Mouse (Mus musculus) naive thymus-derived CD4-positive, alpha-beta T cell, adult 2 months (primary cell): ENCODE measurements around the gene Sdcbp2.
"Not testable (repeated sequence)": the region's sequence is repeated elsewhere in the genome, so short reads cannot be mapped to it uniquely, and the experiment has no call there.

Source experiments
- DNase-seq: peaks from one replicate; pipeline ENCODE4 v3.0.0-alpha.2; 2011; ENCODE audit warnings: low read depth

The Sdcbp2 gene

DNA sequence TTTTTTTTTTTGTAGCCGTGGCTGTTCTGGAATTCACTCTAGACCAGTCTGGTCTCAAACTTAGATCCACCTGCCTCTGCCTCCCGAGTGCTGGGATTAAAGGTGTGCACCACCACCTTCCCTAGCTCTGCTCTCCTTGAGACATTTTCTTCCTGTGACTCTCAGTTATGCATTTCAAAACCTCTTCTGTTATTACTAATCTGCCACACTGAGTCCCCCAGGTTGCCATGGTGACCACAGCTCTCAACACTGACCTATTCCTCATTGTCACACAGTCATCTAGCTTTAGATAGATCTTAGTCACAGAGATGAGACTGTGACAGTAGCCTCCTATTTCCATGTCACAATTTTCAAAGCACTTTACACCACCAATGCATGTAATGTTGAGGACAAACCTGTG is 3.0 kb upstream of the Sdcbp2 start:
- peak; percentile 32 for DNase-seq

DNA sequence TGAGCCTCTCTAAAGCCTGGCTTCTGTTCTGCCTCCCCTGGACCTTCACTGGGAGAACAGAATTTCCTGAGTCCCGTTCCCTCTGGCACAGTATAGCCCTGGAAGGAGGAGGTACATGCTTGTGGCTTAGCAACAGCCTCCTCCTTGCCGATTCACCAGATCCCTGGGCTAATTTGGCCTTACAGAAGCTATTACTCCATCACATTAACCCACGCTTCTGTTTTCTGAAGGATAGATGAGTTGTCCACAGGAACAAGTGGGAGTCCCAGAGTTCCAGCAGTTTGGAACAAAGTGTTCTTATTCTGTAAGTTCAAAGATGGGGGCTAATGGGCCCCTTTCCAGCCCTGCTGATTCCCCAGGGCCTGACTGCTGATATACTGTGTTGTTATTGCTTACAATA is 1.2 kb downstream of the Sdcbp2 start:
- no peak for DNase-seq

DNA sequence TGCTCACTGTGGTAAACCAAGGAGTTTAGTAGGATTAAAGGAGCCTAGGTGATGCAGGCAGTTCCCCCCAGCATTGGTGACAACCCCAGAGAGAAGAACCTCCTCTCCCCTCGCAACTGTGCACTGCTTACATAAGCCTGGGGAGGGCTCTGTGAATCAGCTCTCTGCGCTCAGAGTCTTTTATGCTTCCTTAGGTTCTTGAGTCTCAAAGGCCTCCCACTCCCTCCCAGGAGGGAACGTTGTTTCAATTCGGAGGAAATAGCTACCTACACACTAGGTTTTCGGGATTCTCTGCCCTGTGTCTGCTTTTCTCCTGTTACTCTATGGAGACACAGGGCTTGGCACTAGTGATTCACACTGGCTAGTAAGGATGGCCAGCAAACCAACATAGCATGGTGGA is 2.2 kb downstream of the Sdcbp2 start:
- DNase-seq = no peak

DNA sequence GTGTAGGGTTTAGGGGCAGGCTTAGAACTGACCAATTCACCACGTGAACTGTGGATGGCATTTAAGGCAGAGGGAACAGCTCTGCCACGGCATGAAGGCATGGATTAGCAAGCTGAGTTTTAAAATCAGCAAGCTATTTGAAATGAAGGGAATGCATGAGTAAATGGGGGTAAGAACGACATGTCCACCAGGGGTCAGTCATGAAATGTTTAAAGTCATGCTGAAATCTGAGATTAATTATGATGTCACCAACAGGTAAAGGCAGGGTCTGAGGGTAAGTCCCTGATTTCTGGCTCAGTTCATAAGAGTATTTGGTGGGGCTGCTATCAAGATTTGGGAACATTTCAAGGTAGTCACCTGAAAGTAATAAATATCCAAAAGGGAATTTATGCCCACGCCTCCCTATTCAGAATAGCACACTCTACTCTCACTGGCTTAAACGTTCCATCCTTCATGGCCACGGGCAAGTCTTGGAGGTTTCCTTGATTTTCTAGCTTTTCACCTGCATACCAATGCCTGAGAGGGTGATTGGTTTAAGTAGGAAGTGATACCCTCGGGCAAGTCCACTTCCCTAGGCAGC is 2.8 kb downstream of the Sdcbp2 start:
- DNase-seq = peak; percentile 56

DNA sequence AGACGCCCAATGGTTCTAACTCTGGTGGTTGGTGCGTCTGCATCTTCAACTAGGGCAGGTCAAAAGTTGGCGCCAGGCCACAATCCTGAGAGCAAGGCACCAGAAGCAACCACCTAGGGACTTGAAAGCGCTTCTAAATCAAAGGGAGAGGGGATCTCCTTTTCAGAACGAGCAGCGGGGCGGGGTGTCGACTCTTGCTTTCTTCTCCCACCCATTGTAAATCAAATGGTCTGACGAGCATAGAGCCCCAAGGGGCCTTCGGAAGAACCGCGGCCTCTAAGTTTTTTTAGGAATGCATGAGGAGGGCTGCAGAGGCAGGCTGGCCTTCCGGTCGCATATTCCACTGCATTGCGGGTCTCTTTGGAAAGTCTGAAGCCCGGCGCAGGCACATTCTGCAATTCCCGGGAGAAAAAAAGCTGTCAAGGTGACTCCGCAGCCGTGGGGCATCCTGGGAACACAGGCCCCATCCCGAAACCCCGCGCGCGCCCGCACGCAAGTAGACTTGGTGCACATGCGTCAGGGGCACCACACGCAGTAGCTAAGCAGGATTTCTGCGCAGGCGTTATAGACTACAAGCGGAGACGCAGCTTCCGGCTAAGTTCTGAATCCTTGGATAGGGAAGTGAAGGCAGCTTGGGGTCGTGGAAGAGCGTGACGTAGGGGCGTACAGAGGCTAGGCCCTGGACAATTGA is 3.4 kb downstream of the Sdcbp2 start:
- DNase-seq = peak; percentile 82

DNA sequence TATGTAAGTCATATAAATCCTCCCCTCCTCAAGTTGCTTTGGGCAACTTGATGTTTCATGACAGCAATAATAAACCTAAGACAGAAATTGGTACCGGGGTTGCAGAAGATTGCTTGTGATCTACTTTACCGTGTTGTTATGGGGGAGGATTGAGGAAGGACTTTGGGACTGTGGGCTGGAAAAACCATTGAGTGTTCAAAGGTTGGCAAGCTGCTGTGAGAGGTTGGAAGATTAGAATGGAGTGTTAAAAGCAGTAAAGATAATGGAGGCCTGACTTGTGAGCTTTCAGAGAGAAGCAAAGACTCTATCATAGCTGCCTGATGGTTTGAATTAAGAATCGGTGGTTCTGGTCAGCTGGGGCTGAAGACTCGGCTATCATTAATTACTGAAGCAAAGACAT is 6.8 kb downstream of the Sdcbp2 start:
- no peak for DNase-seq

DNA sequence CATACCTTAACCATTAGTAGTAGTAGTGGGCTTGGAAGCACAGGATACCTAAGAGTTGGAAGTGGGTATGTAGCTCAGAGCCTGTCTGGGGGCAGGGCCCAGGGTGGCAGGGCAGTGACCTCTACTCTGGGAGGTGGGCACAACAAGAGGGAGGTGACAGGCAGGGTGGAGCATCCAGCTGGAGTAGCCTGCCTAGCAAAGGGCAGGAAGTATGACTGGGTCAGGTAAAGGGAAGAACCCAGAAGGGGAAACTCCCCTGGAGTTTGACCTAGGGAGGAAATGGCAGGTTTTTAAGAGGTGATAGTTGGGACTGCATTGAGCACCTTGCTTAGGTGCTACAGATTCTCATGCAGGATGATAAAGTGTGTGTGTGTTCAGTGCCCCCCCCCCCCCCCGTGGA is 8.5 kb downstream of the Sdcbp2 start:
- no peak for DNase-seq

DNA sequence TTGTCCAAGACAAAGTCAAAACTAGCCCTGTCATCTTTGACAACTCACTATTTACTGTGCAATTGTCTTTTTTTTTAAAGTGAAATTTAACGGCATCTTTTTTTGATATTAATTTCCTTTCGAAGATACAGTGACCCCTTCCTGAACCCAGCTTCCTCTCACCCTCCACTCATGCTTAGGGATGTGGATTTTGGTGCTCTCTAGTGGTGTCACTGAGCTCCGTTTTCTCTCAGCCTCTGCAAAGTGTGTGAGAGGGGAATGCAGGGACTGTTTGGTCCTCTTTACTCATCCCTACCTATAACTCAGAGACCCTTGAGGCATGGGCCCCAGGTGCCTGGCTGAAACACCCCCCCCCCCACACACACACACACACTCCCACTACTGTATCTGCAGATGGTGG is 13.5 kb downstream of the Sdcbp2 start:
- DNase-seq = peak; percentile 48

DNA sequence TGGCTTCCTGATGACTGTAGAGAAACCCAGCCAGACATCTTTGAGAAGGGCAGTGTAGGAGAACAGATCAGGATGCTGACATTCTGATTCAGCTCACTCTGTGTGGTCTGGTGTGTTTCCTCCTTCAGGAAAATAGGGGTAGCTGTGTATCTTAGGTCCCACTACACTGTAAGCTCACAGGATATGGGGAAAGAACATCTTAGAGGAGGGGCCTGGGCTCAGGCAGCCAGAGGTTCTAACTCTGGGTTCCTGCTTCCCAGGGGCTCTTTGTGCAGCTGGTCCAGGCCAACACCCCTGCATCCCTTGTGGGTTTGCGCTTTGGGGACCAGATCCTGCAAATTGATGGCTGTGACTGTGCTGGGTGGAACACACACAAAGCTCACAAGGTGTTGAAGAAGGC is 14.4 kb downstream of the Sdcbp2 start:
- DNase-seq = no peak

DNA sequence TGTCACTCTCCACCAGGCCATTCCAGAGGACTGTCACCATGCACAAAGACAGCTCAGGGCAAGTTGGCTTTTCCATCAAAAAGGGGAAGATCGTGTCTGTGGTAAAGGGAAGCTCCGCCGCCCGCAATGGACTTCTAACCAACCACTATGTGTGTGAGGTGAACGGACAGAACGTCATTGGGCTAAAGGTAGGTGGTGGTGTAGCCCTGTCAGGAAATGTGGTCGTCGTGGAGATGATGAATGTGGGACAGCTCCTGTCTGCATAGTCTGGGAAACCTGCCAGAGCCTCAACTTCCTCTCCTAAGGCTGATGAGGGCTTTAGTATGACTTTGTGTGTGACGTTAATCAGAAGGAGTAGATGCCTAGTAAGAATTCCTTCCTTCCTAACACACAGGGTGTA is 14.9 kb downstream of the Sdcbp2 start:
- no peak for DNase-seq

DNA sequence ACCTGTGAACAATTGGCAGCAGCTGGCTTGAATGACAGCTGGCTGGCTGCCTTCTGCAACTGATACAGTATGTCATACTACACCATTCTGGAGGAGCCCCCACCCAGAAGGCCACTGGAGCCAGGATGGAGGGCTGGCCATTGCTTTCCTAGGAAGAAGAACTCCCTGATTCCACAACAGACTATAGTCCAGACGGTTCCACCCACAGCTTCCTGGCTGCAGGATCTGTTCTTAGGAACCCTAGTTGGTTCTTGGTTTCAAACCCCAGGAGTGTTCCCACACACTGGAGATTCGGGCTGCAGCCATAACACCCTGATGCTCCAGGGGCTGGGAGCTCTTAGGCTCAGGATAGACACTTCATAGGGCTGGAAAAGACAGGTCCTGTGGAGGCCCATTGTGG is 25.6 kb downstream of the Sdcbp2 start:
- DNase-seq = no peak

DNA sequence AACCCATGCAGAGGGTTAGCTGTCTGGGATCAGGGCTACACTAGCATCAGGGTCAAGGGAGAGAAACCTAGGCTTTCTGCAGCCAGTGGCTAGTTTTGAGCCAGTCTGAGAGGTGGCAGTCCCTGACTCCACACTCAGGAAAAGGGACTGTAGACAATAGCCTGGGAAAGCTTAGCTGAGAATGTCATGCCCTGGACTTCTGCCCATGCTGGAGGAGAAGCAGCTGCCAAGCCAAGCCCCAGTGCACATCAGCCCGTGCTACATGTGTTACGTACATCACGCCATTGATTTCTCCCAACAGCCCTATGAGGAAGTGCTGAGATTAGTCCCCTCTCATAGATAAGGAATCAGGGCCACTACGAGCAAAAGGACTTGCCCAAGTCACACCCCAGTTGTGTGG is 29.7 kb downstream of the Sdcbp2 start:
- no peak for DNase-seq

DNA sequence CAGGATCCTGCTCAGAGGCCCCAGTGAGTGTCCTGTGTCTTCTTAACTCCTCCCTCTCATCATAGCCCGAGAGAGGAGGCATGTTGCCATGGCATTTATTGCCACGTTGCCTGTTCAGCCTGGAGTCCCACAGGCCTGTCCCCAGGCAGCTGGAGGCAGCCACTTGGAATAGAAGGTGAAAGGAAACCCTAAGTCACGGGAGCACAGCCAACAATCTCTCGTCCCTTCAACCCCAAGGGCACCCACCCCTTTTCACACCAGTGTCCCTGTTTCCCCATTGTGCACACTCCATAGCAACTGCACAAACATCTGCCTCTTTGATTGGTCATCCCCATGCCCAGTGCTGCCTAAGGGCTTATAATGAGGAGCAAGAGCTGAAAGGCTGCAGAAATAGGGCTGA is 31.2 kb downstream of the Sdcbp2 start:
- DNase-seq = no peak

DNA sequence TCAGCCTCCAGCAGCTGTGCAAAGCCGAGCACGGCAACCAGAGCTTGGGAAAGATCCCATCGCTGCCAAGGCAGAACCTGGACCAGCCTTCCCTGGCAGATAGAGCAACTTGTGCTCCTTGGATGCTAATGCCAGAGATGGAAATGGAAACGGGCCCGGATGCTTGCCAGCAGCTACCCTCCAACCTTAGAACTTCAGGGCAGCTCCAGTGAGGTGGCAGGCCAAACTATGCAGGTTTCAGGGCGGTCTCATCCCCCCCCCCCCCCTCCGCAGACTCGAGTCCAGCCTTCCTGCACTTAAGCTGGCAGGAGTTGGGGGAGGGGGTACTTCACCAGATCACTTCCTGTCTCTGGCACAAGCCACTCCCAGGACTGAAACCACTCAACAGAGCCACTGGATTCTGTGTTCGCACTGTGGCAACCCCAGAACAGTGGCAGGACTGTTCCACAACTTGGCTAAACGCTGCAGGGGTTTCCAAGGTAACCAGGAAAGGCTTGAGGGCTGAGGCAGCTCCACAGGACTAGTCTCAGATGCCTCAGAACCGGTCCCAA is 33.1 kb downstream of the Sdcbp2 start:
- peak; percentile 21 for DNase-seq

DNA sequence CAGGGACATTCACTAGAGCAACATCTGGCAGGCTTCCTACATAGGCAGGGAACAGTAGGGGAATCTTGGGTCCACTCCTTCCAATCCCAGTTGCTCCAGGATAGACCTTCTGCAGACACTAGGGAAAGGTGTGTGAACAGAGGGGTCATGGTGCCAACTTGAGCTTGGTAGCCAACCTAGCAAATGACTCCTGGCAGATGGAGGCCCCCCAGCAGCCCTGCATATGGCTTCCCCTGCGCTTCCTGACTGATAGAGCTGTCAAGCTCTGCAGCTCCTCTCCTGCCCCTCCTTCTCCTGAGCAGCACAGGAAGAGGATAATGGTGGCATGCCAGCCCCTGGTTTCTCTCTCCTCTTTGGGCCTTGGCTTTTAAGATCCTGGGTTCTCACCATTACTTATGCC is 36.0 kb downstream of the Sdcbp2 start:
- no peak for DNase-seq

DNA sequence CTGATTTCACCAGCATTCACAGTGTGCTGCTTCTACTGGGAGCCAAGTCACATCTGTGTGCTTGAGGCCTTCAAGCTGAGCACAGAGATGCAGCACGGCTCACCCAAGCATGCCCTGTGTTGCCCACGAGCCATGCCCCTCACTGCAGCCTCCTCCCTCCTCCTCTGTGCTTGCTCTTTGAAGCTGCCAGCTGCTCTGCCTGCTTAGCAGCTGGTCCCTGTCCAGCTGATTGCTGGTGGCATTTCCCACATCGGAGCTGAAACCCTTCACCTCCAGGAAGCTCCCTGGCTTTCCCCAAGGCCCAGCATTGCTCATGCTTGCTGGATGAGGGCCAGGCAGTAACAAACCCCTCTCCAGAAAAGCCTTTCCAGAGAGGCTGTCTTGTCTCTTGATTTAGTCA is 37.6 kb downstream of the Sdcbp2 start:
- no peak for DNase-seq

DNA sequence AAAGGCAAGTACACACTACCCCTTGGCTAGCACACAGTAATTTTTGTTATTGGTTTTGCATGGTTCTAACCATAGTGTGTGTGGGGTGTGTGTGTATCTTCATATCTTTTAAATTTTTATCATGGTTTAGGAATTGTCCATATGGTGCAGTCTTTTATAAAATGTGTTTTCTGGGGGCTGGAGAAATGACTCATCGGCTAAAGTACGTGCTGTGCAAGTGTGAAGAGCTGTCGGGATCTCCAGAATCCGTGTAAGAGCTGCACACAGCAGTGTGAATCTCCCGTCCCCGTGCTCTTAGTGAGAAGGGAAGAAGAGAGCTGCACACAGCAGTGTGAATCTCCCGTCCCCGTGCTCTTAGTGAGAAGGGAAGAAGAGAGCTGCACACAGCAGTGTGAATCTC is 43.4 kb downstream of the Sdcbp2 start:
- not testable (repeated sequence) for DNase-seq

DNA sequence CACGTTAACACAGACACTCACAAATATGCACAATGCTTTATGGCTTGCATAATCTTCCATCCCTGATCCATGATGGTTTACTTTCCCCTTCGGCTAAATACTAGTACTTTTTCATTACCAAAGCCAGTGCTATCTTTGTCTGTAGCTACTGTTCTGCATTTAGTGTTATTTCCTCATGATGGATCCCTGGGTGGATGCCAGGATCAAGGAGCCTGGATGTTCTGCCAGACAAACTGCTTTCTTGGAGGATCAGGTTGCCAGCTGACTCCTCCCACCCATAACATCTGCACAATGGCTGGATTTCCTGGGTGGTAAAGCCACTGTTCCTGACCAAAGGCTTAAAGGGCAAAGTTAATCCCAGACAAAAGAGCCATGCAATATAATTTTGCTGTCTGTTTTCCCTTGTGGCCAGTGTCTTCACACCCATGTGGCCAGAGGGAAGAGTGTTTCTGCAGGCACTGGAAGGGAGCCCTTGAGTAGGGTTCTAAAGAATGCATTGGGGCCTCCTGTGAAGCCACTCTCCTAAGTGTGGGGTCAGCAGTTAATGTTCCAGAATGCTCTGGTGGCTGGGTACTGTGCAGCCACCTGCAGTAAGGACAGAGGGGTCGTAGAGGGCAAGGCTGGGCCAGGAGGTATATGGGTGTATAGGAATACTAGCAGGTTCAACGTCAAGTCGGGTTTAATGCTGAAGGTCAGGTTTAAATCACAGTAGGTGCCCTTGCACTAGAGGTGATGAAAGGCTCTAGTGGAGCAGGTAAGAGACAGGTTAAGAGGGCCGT is 44.3 kb downstream of the Sdcbp2 start:
- DNase-seq = no peak

DNA sequence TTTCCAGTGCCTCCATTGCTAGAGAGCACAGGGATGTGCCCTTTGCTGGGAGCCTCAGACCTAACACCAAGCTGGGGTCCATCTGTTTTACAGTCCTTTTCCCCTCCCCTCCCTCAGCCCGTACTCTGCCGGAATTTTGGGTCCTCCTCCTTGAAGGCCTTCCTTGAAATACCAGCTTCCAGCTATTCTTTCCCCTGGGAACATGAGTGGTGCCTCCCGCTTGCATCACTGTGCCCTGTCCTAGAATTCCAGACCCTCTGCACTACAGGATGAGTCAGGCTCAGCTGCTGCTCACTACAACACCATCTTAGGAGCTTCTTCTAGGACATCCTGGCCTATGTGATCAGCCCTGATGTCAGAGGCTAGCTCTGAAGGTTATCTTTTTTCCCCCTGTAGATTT is 51.4 kb downstream of the Sdcbp2 start:
- DNase-seq = no peak

DNA sequence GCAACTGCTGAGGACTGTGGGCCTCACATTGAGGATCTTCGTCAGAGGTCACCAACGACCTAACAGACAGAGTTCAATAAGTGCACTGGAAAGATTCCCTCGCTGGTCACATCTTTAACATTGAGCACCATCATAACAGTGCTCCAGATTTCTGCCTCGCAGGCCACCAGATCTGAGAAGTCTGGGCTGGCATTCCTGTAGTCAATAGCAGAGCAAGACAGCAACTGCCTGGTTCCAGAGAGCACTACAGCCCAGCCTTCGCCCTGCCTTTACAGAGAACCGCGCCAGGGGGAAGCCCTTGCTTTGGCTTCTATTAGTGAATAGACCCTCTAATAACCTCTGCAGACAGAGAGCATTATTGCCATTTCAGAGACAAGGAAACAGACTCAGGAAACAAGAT is 53.9 kb downstream of the Sdcbp2 start:
- DNase-seq = no peak

DNA sequence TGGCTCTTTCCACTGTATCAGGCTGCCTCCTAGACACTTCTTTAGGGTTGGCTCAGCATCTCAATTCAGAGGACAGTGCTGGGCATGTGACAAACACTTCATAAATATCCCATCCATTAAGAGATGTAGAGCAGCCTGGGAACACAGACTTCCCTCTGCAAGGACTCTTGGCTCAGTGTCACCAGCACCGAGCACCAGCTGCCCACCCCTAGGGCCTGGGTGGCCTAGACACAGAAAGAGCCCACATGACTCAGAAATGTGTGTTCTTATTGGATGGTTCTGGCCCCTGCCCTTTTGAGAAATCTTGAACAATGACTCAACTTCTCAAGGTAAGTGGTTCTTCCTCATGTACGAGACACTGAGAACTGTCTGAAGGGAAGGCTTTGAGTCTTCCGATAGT is 55.6 kb downstream of the Sdcbp2 start:
- no peak for DNase-seq

DNA sequence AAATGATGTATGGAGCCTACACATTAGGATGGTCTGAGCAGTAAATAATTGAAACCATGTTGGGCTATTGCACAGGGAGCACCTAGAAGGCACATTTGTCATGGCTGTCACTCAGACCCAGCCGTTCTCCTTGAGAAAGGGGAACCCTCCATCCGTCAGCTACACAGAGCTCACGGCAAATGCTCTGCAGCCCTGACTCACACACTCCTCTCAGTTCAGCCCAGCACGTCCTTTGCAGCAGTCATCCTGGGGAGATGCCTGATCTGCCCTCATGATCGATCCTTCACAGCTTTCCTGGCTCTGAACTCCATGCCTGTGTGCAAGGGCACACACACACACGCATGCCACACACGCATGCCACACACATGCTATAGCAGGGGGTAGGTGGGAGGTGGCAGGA is 56.9 kb downstream of the Sdcbp2 start:
- DNase-seq = no peak
